Mouse (Mus musculus) forebrain, embryonic 10.5 days (tissue): Measurements from ENCODE around the gene Azin2. TPM values are rescaled to one million over a fixed set of nuclear protein-coding genes. Genes with fewer than 3 reads are reported as not detected.

Experiments
- DNase-seq: peaks from one replicate; pipeline ENCODE4 v3.0.0-alpha.2; 2017; ENCODE audit warnings: low spot score; ENCODE audit errors: extremely low spot score
- H3K27ac ChIP-seq: fragments of 300-500 bp; sonication (generic); 2 replicates; pipeline ENCODE4 v1.5.1; 2016; ENCODE audit warnings: mild to moderate bottlenecking
- H3K27me3 ChIP-seq: fragments of 300-500 bp; sonication (generic); 2 replicates; pipeline ENCODE4 v1.6.1; 2016; ENCODE audit warnings: mild to moderate bottlenecking; ENCODE audit not compliant: poor library complexity, severe bottlenecking
- H3K36me3 ChIP-seq: fragments of 300-500 bp; sonication (generic); replicated peaks from 2 replicates; pipeline ENCODE4 v1.6.1; 2016; ENCODE audit warnings: mild to moderate bottlenecking, moderate library complexity
- H3K4me1 ChIP-seq: fragments of 300-500 bp; sonication (generic); 2 replicates; pipeline ENCODE4 v1.6.1; 2016
- H3K4me3 ChIP-seq: fragments of 300-500 bp; sonication (generic); 2 replicates; pipeline ENCODE4 v1.5.1; 2016; ENCODE audit warnings: mild to moderate bottlenecking, moderate library complexity
- H3K9me3 ChIP-seq: fragments of 300-500 bp; sonication (generic); 2 replicates; pipeline ENCODE4 v1.6.1; 2016; ENCODE audit warnings: mild to moderate bottlenecking, moderate library complexity
- WGBS: fragments of 180-500 bp; shearing (Covaris S2); methylation state at CpG from one replicate; pipeline ENCODE4 v1.1.7; 2016; 5-methylcytosine and 5-hydroxymethylcytosine counted together
- polyA plus RNA-seq: library from polyadenylated mRNA; unstranded; fragments of >200 nt; fragmentation: Nextera tagmentation; extraction: Ambion mirVana; gene quantifications from 2 replicates; pipeline ENCODE4 v1.2.1, GENCODE M21; 2016

Gene Azin2
- polyA plus RNA-seq, 1 experiment from 2014 or later = 10.5 TPM

DNA sequence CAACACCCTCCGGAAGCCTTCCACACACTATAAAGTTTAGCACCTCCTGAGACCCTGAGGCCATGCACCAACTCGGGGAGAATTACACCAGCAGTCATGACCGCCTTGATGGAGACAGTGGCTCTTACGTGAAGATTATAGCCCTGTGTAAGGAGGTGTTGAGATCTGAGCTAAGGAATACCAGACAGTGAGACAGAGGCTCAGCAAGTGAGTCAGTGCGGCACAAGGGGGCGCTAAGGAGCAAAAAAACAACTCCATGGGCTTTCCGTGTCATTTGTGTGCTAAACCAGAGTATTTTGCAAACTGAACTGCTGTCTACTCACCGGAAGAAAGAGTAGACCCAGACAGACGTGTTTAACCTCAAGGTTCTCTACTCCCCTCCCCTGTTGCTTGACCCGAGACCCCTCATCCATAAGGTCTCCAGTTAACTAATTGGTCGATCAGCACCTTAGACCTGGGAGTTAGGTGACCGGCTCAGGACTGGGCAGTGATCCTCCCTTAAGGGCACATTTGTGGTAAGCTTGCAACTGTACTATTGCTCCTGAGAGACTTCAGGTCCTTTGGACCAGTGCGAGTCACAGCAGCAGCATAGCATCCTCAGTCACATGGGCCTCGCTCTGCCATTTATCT is 8.9 kb upstream of the Azin2 start:
- Histone ChIP-seq H3K4me1 (peaks cover 12% of the 10 kb centered on the region; the same call in 1 of the 2 replicates), H3K4me3 (no peak overlapping the region), H3K27ac (no peak overlapping the region), H3K36me3 (no peaks in the 10 kb centered on the region), H3K27me3 (no peaks in the 10 kb centered on the region; the same call in 1 of the 2 replicates), H3K9me3 (no peaks in the 10 kb centered on the region)
- DNase-seq = peak; percentile 71
- WGBS = 46% methylated on average over 14 of the region's 14 CpGs

DNA sequence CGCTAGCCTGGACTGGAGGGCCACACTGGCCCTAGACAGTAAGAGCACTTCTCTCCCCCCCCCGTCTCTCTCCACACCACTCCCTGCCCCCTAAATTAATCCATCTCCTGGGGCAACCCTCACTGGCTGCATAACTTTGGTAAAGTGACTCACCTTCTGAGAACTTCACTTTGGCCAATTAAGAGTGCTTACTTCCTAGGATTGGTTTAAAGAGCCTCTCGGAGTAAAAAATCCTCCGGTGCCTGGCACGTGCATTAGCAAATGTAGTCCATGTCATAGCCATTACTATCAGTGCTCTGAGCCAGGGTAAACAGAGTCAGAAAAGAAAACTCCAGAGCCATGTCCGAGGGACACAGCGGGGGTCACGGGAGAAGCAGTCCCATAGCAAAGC is 8.2 kb upstream of the Azin2 start:
- no peaks in the 10 kb centered on the region; the same call in 1 of the 2 replicates for H3K27me3 ChIP-seq
- no peak for DNase-seq
- 86% methylated on average over 7 of the region's 8 CpGs for WGBS

GRCm38 (mm10) chr4:128969607-128970416 is 7.6 kb upstream of the Azin2 start:
- H3K4me3 ChIP-seq = no peak overlapping the region
- no peak for DNase-seq
- H3K4me1 ChIP-seq = peaks cover 12% of the 10 kb centered on the region; the same call in 1 of the 2 replicates
- H3K27me3 ChIP-seq = peaks cover 3% of the 10 kb centered on the region
- 80% methylated on average over 18 of the region's 18 CpGs for WGBS
- H3K27ac ChIP-seq = no peak overlapping the region
- H3K36me3 ChIP-seq = no peaks in the 10 kb centered on the region
- H3K9me3 ChIP-seq = no peaks in the 10 kb centered on the region

More for the DNA sequence above, 8.2 kb upstream of the Azin2 start:
- Histone ChIP-seq H3K4me3 (no peak overlapping the region), H3K9me3 (no peaks in the 10 kb centered on the region), H3K27ac (no peak overlapping the region), H3K36me3 (no peaks in the 10 kb centered on the region), H3K4me1 (peaks cover 12% of the 10 kb centered on the region; the same call in 1 of the 2 replicates)

DNA sequence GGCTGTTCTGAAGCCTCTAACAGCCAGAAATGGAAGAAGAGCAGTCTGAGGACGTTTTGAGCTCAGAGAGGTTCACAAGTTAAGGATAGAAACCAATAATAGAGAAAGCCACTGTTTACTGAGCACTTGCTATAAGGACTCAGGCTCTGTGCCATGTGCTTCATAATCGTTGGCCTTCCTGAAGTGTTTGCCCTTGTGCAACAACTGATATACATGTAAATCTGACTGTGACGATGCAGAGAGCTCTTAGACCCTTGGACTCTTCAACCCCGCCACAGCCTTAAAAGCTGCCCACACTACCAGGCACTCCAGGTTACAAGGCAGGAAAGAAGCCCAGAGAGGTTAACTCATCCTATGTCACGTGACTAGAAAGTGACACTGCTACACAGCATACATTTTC is 6.8 kb upstream of the Azin2 start:
- Histone ChIP-seq H3K36me3 (no peaks in the 10 kb centered on the region), H3K27ac (no peak overlapping the region), H3K4me1 (peaks cover 12% of the 10 kb centered on the region; the same call in 1 of the 2 replicates), H3K27me3 (peaks cover 10% of the 10 kb centered on the region), H3K4me3 (no peak overlapping the region), H3K9me3 (no peaks in the 10 kb centered on the region)
- no peak for DNase-seq
- WGBS = 80% methylated on average over 5 of the region's 5 CpGs

GRCm38 (mm10) chr4:128966751-128967150 is 4.5 kb upstream of the Azin2 start:
- H3K36me3 ChIP-seq = no peaks in the 10 kb centered on the region
- 61% methylated on average over 7 of the region's 7 CpGs for WGBS
- no peaks in the 10 kb centered on the region for H3K9me3 ChIP-seq
- no peak overlapping the region for H3K4me3 ChIP-seq
- DNase-seq = no peak
- H3K4me1 ChIP-seq = peaks cover 24% of the 10 kb centered on the region
- H3K27ac ChIP-seq = no peak overlapping the region
- peaks cover 23% of the 10 kb centered on the region for H3K27me3 ChIP-seq

DNA sequence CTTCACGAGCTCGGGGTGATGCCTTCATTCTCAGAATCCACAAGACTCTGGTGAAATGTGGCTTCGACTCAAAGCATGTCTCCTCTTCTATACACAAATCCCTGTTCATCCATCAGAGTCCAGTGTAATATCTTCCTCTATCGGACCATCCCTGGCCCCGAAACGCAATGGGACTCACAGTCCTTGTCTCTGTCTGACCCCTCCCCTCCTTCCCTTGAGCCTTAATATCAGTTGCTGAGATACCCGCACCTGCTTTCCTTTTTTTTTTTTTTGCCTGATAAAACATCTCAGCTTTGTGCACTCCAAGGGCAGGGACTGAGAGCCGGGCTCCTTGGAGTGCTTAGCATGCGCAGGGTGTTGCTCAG is 666 bp upstream of the Azin2 start:
- peak; percentile 40 for DNase-seq
- 6% methylated on average over 9 of the region's 9 CpGs for WGBS
- H3K27ac ChIP-seq = peak overlapping the region; percentile 92

DNA sequence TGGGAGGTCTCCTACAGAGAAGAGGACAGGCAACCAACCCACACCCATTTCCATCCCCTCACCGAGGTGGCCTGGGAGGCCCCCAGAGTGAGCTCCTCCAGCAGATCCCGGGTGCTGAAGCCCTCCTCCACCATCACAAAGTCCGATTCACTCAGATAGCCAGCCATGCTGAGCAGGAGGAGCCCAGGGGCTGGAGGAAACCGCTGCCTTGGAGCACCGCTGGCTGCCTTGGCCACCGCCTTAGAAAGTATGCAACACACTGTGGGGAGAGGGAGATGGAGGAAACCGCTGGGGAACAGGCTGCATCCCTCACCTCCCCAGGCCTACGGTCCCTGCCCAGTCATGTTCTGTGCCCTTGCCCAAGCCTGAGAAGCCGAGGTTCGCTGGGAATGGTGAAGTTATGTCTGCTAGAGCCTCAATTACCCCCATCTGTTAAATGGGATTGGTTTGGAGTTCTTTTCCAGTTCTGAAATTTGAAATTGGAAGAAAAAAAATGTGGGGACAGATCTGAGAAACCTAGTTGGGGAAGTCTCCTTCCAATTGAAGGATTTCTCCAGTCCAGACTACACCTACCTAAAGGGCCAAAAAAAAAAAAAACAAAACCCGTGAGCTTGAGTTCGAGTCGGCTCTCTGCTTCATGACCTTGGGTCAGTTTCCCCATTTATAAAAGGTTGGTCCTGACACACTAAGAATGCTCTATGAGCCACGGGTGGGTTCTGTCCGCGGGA is 777 bp downstream of the Azin2 start:
- Histone ChIP-seq H3K36me3 (no peaks in the 10 kb centered on the region), H3K27ac (peak overlapping the region; percentile 92), H3K4me1 (peaks cover 54% of the 10 kb centered on the region), H3K9me3 (no peaks in the 10 kb centered on the region), H3K4me3 (peak overlapping the region; percentile 78), H3K27me3 (peaks cover 49% of the 10 kb centered on the region)
- 6% methylated on average over 16 of the region's 16 CpGs for WGBS
- no peak for DNase-seq

More for the DNA sequence above, 666 bp upstream of the Azin2 start:
- peaks cover 49% of the 10 kb centered on the region for H3K27me3 ChIP-seq
- H3K9me3 ChIP-seq = no peaks in the 10 kb centered on the region
- peaks cover 49% of the 10 kb centered on the region for H3K4me1 ChIP-seq
- peak overlapping the region; percentile 78 for H3K4me3 ChIP-seq
- H3K36me3 ChIP-seq = no peaks in the 10 kb centered on the region

- peaks cover 45% of the 10 kb centered on the region for H3K27me3 ChIP-seq
- no peaks in the 10 kb centered on the region for H3K36me3 ChIP-seq
- no peaks in the 10 kb centered on the region for H3K9me3 ChIP-seq
- H3K27ac ChIP-seq = no peak overlapping the region
- no peak for DNase-seq
- 89% methylated on average over 17 of the region's 17 CpGs for WGBS
- no peak overlapping the region for H3K4me3 ChIP-seq
- H3K4me1 ChIP-seq = peaks cover 59% of the 10 kb centered on the region
These were observed 2.6 kb downstream of the Azin2 start for GRCm38 (mm10) chr4:128959676-128960075.

DNA sequence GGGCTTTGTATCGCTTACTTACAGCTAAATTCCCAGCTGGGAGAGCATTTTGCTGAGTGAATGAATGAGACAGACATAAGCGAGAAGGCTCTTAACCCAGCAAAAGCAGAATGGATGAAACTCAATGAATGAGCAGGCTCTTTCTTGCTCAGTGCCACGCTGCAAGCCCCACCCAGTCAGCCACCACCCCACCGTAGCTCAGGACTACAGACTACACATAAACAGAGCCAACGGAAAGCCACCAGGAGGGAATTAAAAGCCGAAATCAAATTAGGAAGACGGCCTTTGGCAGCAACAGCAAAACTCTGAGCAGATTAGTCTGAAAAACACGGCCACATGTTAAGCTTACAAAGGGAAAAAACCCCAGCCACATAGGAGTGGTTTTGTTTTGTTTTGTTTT is 3.4 kb downstream of the Azin2 start:
- Histone ChIP-seq H3K4me3 (no peak overlapping the region), H3K27me3 (peaks cover 36% of the 10 kb centered on the region), H3K4me1 (peaks cover 63% of the 10 kb centered on the region), H3K9me3 (no peaks in the 10 kb centered on the region), H3K27ac (no peak overlapping the region), H3K36me3 (no peaks in the 10 kb centered on the region)
- 62% methylated on average over 8 of the region's 8 CpGs for WGBS
- DNase-seq = no peak

- Histone ChIP-seq H3K27me3 (peaks cover 31% of the 10 kb centered on the region), H3K4me3 (no peak overlapping the region), H3K27ac (no peak overlapping the region), H3K36me3 (no peaks in the 10 kb centered on the region), H3K4me1 (peaks cover 61% of the 10 kb centered on the region), H3K9me3 (no peaks in the 10 kb centered on the region)
- DNase-seq = no peak
- WGBS = 90% methylated on average over 11 of the region's 11 CpGs
These were observed 4.1 kb downstream of the Azin2 start for GRCm38 (mm10) chr4:128958156-128958555.

GRCm38 (mm10) chr4:128957155-128957911 is 4.9 kb downstream of the Azin2 start:
- H3K27ac ChIP-seq = no peak overlapping the region
- 46% methylated on average over 11 of the region's 11 CpGs for WGBS
- H3K27me3 ChIP-seq = peaks cover 28% of the 10 kb centered on the region
- no peaks in the 10 kb centered on the region for H3K9me3 ChIP-seq
- no peaks in the 10 kb centered on the region for H3K36me3 ChIP-seq
- peaks cover 55% of the 10 kb centered on the region for H3K4me1 ChIP-seq
- DNase-seq = peak; percentile 60
- no peak overlapping the region for H3K4me3 ChIP-seq

- H3K9me3 ChIP-seq = no peaks in the 10 kb centered on the region
- WGBS = 89% methylated on average over 5 of the region's 5 CpGs
These were observed 8.4 kb downstream of the Azin2 start for GRCm38 (mm10) chr4:128953851-128954250.

More at GRCm38 (mm10) chr4:128953851-128954250, 8.4 kb downstream of the Azin2 start:
- Histone ChIP-seq H3K4me3 (no peak overlapping the region), H3K27ac (no peak overlapping the region), H3K4me1 (peaks cover 35% of the 10 kb centered on the region), H3K36me3 (no peaks in the 10 kb centered on the region), H3K27me3 (no peaks in the 10 kb centered on the region)
- DNase-seq = no peak
